Mouse (Mus musculus) midbrain, embryonic 12.5 days (tissue): ENCODE results near the gene Sectm1a. TPM values are rescaled to one million over a fixed set of nuclear protein-coding genes. Genes with fewer than 3 reads are reported as not detected.
"Not testable (repeated sequence)": the region's sequence is repeated elsewhere in the genome, so short reads cannot be mapped to it uniquely, and the experiment has no call there.

Experiments
- ATAC-seq: fragments of 200-750 bp; cut with Nextera tagmentation; 2 replicates; pipeline ENCODE4 v1.8.0; 2017; ENCODE audit warnings: low read depth, moderate TSS enrichment, moderate library complexity; ENCODE audit not compliant: low FRiP score
- H3K27ac ChIP-seq: fragments of 300-500 bp; sonication (generic); replicated peaks from 2 replicates; pipeline ENCODE4 v1.5.1; 2016; ENCODE audit warnings: mild to moderate bottlenecking
- H3K27me3 ChIP-seq: fragments of 300-500 bp; sonication (generic); 2 replicates; pipeline ENCODE4 v1.6.1; 2016; ENCODE audit warnings: mild to moderate bottlenecking
- H3K36me3 ChIP-seq: fragments of 300-500 bp; sonication (generic); 2 replicates; pipeline ENCODE4 v1.6.1; 2016
- H3K4me1 ChIP-seq: fragments of 300-500 bp; sonication (generic); 2 replicates; pipeline ENCODE4 v1.6.1; 2016
- H3K4me2 ChIP-seq: fragments of 300-500 bp; sonication (generic); replicated peaks from 2 replicates; pipeline ENCODE4 v1.6.1; 2016; ENCODE audit warnings: mild to moderate bottlenecking, moderate library complexity
- H3K4me3 ChIP-seq: fragments of 300-500 bp; sonication (generic); 2 replicates; pipeline ENCODE4 v1.5.1; 2016; ENCODE audit warnings: mild to moderate bottlenecking
- H3K9ac ChIP-seq: fragments of 300-500 bp; sonication (generic); replicated peaks from 2 replicates; pipeline ENCODE4 v1.6.1; 2016; ENCODE audit warnings: mild to moderate bottlenecking, moderate library complexity
- H3K9me3 ChIP-seq: fragments of 300-500 bp; sonication (generic); 2 replicates; pipeline ENCODE4 v1.6.1; 2016; ENCODE audit warnings: mild to moderate bottlenecking
- WGBS: fragments of 180-500 bp; shearing (Covaris S2); methylation state at CpG from one replicate; pipeline ENCODE4 v1.1.7; 2016; 5-methylcytosine and 5-hydroxymethylcytosine counted together
- polyA plus RNA-seq: library from polyadenylated mRNA; unstranded; fragments of >200 nt; fragmentation: Nextera tagmentation; extraction: Ambion mirVana; gene quantifications from 2 replicates; pipeline ENCODE4 v1.2.1, GENCODE M21; 2016

Sectm1a gene
- polyA plus RNA-seq, 1 experiment from 2014 or later = not detected

DNA sequence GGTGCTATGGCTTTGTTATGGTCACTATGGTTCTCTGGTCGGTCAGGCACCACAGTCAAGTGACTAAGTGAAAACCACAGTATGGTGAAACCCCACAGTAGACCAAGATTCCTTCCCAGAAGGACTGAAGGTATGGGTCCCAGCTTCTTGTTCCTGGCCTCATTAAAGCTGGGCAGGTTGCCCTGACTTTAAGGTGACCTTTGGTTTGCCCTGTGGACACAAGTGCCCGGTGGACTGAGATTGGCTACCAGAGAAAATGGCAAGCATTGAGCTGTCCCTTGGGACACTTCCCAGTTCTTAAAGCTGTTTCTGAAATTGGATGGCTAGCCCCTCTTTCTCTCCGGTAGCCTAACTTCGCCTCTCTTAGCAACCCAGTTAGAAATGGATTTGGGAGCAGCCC lies 22.1 kb downstream of the Sectm1a start:
- Histone ChIP-seq H3K27ac (no peak overlapping the region), H3K4me2 (no peak overlapping the region), H3K4me1 (no peaks in the 10 kb centered on the region), H3K9me3 (no peaks in the 10 kb centered on the region), H3K9ac (no peak overlapping the region), H3K27me3 (peaks cover 8% of the 10 kb centered on the region; the same call in 1 of the 2 replicates), H3K36me3 (no peaks in the 10 kb centered on the region), H3K4me3 (no peak overlapping the region)
- WGBS = 92% methylated on average over 4 of the region's 4 CpGs
- ATAC-seq = no peak

DNA sequence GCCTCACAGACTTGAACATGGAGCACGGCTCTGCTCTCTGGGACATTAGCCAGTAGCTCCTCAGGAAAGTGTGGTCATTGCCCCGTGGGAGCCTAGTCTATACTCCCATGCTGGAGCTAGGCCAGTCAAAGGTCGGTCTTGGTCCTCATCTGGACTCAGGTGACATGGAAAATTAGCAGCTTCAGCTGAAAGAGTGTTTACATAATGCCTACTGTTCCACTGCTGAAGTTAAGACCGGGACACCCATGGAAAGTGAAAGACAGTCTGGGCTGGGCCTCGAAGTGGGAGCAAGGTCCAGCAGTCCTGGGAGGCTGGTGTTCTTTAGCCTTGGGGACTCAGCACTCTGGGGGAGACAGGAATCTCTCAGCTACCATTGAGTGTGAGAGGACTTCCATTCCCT lies 22.9 kb downstream of the Sectm1a start:
- Histone ChIP-seq H3K4me2 (no peak overlapping the region), H3K9me3 (no peaks in the 10 kb centered on the region), H3K27me3 (peaks cover 9% of the 10 kb centered on the region; the same call in 1 of the 2 replicates), H3K27ac (no peak overlapping the region), H3K36me3 (no peaks in the 10 kb centered on the region), H3K4me1 (no peaks in the 10 kb centered on the region), H3K4me3 (no peak overlapping the region), H3K9ac (no peak overlapping the region)
- WGBS = 84% methylated on average over 5 of the region's 5 CpGs
- ATAC-seq = no peak

DNA sequence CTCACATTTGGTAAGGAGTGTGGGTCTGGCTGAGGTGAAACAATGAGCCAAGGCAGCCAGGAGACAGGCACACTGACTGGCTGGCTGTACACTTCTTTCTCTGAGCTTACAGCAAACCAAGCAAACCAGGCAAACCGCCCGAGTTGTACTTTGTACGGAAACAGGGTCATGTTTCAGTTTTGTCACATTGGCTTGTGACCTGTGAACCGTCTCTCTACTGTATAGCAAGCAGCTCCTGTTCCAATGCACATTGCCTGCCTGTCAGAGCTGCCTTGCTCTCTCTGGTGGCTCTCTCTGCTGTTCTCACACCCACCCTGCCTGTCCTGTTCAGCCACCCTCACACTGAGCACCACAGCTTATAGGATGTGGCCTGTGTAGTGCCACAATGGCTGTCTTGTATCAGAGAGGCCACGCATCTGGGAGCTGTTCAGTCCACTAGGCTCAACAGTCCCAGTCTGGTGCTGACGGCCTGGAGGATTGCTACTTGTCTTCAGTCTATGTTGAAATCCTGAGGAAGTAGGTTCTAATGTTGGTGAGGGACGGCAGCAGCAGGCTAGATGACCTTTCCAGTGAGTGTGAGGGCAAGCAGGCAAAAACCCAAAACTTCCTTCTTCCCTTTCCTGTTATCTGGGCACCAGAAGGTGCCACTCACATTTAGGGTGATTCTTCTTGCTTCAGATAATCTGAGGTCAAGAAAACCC lies 24.3 kb downstream of the Sectm1a start:
- Histone ChIP-seq H3K4me2 (no peak overlapping the region), H3K4me3 (no peak overlapping the region), H3K9me3 (no peaks in the 10 kb centered on the region), H3K36me3 (no peaks in the 10 kb centered on the region), H3K27me3 (peaks cover 6% of the 10 kb centered on the region; the same call in 1 of the 2 replicates), H3K4me1 (no peaks in the 10 kb centered on the region), H3K9ac (no peak overlapping the region), H3K27ac (no peak overlapping the region)
- no peak for ATAC-seq
- WGBS = 80% methylated on average over 7 of the region's 7 CpGs

DNA sequence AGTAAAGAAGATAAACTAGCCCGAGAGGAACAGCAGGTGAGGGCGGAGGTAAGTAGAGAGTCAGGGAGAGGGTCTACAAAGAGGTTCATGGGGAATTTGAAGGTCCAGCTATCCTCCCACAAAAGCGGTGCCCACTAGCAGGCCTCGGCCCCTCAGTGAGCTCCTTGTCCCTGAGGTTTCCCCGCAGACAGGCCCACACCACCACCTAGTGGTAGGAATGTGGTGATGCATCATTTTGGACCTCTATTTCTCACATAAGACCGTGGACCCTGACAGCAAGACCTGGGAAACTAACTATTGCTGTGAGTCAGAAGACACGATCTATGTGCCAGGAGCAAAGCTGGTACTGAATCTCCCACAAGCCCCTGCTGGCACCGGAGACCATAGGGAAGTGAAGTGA lies 27.5 kb downstream of the Sectm1a start:
- Histone ChIP-seq H3K9me3 (no peaks in the 10 kb centered on the region), H3K4me3 (no peak overlapping the region), H3K27me3 (peaks cover 6% of the 10 kb centered on the region; the same call in 1 of the 2 replicates), H3K4me2 (no peak overlapping the region), H3K9ac (no peak overlapping the region), H3K27ac (no peak overlapping the region), H3K36me3 (no peaks in the 10 kb centered on the region), H3K4me1 (no peaks in the 10 kb centered on the region)
- no peak for ATAC-seq
- 17% methylated on average over 8 of the region's 8 CpGs for whole genome bisulfite sequencing

DNA sequence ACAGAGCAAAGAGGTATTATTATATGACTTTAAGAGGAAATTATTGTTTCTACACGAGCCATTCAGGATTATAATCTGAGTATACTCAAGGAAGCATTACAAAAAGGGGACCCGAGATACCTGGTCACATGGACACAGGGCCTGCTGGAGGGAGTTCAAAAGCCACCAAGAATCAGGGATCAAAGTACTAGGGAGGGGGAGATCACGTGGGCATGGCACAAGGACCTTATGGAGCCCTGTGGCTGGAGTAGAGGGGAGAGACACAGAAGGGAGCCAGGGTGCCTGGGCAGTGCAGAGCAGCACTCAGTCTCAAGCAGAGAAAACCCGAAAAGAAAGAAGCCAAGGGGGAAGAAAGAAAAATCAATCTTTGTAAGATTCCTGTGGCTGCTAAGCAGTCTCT lies 28.6 kb downstream of the Sectm1a start:
- Histone ChIP-seq H3K4me1 (no peaks in the 10 kb centered on the region), H3K4me2 (no peak overlapping the region), H3K4me3 (no peak overlapping the region), H3K9me3 (no peaks in the 10 kb centered on the region), H3K27ac (no peak overlapping the region), H3K27me3 (peaks cover 6% of the 10 kb centered on the region; the same call in 1 of the 2 replicates), H3K36me3 (no peaks in the 10 kb centered on the region), H3K9ac (no peak overlapping the region)
- WGBS = 71% methylated on average over 4 of the region's 4 CpGs
- ATAC-seq = no peak

DNA sequence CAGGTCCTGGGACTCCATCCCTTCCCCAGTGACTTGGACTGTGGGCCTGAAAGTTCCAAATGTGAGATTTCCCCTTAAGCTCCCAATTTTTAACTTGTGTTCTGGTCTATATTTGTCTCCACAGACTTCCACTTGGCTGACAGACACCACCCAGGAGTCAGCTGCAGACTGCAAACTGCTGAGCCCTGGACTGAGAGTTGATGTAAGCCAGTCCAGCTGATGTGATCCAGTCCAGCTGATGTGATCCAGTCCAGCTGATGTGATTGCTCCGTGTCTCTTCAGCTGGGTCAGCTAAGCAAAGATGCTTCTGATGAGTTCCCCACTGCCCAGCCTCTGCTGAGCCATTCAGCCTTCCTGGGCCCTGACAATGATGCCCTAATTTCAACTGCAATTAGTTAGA lies 29.2 kb downstream of the Sectm1a start:
- H3K27me3 ChIP-seq = peaks cover 6% of the 10 kb centered on the region; the same call in 1 of the 2 replicates
- H3K27ac ChIP-seq = no peak overlapping the region
- no peaks in the 10 kb centered on the region for H3K9me3 ChIP-seq
- H3K4me3 ChIP-seq = no peak overlapping the region
- H3K9ac ChIP-seq = no peak overlapping the region
- 59% methylated on average over 1 of the region's 1 CpGs for WGBS
- no peaks in the 10 kb centered on the region for H3K4me1 ChIP-seq
- no peak overlapping the region for H3K4me2 ChIP-seq
- ATAC-seq = no peak
- no peaks in the 10 kb centered on the region for H3K36me3 ChIP-seq

DNA sequence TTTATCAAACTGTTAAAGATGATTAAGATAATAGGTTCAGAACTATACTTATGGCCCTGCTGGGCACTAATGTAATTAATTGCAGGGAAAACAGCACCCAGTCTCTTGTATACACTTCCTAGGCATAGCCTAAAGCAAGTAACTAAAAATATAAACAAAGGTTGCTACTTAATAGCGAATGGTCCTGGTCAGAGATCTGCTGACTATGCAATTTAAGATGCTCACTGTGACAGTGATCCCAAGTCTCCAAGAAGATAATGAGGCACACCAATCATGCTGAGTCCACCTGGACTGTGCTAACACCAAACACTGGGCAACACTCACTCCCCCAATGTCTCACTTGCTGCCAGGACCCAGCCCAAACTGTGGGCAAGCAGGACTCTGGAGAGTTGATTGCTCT lies 31.2 kb downstream of the Sectm1a start:
- WGBS = 74% methylated on average over 1 of the region's 1 CpGs
- no peaks in the 10 kb centered on the region for H3K36me3 ChIP-seq
- no peaks in the 10 kb centered on the region for H3K9me3 ChIP-seq
- no peak overlapping the region for H3K9ac ChIP-seq
- H3K4me3 ChIP-seq = no peak overlapping the region
- H3K27me3 ChIP-seq = peaks cover 6% of the 10 kb centered on the region; the same call in 1 of the 2 replicates
- no peaks in the 10 kb centered on the region for H3K4me1 ChIP-seq
- ATAC-seq = no peak
- H3K27ac ChIP-seq = no peak overlapping the region
- no peak overlapping the region for H3K4me2 ChIP-seq

DNA sequence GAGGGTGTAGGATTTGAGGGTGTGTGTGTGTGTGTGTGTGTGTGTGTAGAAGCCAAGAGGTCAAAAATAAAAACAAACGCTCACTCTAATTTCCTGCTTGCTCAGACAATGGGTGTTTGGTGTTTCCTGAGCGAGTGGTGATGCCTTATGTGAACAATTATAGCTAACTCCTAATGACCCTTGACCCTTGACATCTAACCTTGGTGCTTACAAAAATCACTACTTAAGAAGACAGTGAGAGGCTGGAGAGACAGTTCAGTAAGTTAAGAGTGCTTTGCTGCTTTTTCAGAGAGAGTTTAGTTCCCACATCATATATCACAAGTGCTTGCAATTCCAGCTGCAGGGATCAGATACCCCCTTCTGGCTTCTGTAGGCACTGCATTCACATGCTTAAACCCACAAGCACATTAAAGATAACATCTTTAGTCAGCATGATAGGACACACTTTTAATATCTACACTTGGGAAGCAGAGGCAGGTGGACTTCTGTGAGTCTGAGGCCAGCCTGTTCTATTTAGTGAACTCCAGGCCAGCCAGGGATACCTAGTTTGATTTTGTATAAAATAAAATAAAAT lies 33.1 kb downstream of the Sectm1a start:
- no peak overlapping the region for H3K9ac ChIP-seq
- no peaks in the 10 kb centered on the region for H3K36me3 ChIP-seq
- H3K4me2 ChIP-seq = no peak overlapping the region
- no peak for ATAC-seq
- H3K27ac ChIP-seq = no peak overlapping the region
- no peaks in the 10 kb centered on the region for H3K4me1 ChIP-seq
- H3K27me3 ChIP-seq = no peaks in the 10 kb centered on the region
- no peak overlapping the region for H3K4me3 ChIP-seq
- H3K9me3 ChIP-seq = no peaks in the 10 kb centered on the region
- 72% methylated on average over 2 of the region's 2 CpGs for WGBS

DNA sequence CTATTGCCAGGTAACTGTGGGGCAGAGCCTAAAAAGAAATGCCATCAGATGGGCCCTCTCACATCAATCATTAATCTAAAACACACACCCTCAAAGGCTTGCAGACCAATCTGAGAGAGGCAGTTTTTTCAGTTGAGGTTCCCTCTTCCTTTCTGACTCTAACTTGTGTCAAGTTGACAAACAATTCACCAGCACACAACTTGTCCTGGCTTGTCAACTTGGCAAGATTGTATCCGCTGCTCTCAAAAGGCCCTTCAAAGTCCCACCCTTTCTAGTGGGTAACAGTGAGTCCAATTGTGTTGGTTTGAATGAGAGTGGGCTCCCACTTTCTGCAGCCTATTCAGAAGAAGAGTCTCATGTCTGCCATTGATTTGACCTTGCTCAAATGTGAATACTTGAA lies 35.7 kb downstream of the Sectm1a start:
- Histone ChIP-seq H3K4me3 (no peak overlapping the region), H3K36me3 (no peaks in the 10 kb centered on the region), H3K27ac (no peak overlapping the region), H3K4me2 (no peak overlapping the region), H3K9me3 (no peaks in the 10 kb centered on the region), H3K27me3 (no peaks in the 10 kb centered on the region), H3K4me1 (no peaks in the 10 kb centered on the region), H3K9ac (no peak overlapping the region)
- ATAC-seq = no peak
- 58% methylated on average over 1 of the region's 1 CpGs for WGBS

DNA sequence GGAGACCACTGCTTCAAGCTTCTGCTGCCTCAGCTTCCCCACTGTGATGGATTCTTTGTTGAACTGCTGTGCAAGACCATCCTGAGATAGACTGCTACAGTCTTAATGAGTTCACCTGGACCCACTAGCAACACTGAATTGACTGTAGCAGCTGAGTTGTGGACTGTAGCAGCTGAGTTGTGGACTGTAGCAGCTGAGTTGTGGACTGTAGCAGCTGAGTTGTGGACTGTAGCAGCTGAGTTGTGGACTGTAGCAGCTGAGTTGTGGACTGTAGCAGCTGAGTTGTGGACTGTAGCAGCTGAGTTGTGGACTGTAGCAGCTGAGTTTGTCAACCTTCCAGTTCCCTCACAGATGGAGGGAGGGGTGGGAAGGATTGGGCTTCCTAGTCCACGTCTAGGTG lies 38.0 kb downstream of the Sectm1a start:
- not testable (repeated sequence) for H3K4me2 ChIP-seq, ATAC-seq, H3K27ac ChIP-seq, H3K36me3 ChIP-seq, H3K4me3 ChIP-seq, H3K9me3 ChIP-seq, H3K9ac ChIP-seq, H3K27me3 ChIP-seq, H3K4me1 ChIP-seq
- 55% methylated on average over 1 of the region's 1 CpGs for WGBS

DNA sequence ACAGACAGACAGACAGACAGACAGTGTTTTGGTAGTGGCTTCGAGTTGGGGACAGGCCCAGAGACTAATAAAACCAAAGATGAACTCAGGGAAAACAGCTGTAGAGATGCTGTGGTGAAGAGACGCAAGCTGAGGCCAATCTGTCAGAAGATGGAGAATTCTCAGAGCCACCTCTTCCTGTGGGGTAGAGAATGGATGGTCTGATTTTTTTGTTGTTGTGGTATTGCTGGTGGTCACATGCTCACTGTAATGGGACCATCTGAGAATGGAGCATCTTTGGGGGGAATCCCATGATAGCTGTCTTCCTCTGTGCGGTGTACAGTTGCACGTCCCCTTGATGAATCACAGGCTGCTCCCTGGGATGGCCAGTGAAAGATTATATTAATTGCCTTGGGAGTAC lies 38.5 kb downstream of the Sectm1a start:
- H3K27ac ChIP-seq = no peak overlapping the region
- H3K27me3 ChIP-seq = no peaks in the 10 kb centered on the region
- H3K4me3 ChIP-seq = no peak overlapping the region
- WGBS = 82% methylated on average over 4 of the region's 4 CpGs
- H3K4me1 ChIP-seq = no peaks in the 10 kb centered on the region
- H3K9ac ChIP-seq = no peak overlapping the region
- H3K36me3 ChIP-seq = no peaks in the 10 kb centered on the region
- no peak overlapping the region for H3K4me2 ChIP-seq
- no peaks in the 10 kb centered on the region for H3K9me3 ChIP-seq
- ATAC-seq = no peak

DNA sequence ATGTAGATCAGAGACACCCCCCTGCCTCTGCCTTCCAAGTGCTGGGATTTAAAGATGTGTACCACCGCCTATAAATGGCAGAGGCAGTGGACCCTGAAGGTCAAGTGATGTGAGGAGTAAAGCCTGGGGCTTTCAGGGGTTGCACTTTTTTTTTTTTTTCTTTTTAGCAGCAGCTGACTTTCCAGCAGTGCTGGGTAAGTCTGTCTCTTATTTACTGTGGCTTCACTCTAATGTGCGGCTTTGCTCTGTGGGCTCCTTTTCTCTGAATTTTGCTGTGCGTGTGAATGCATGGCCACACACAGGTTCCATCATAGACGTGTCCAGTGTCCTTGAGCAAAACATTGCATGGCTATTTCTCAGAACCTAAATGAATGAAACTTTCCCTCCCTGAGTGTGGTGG lies 39.4 kb downstream of the Sectm1a start:
- no peak for ATAC-seq
- Histone ChIP-seq H3K36me3 (no peaks in the 10 kb centered on the region), H3K27me3 (no peaks in the 10 kb centered on the region), H3K4me1 (no peaks in the 10 kb centered on the region), H3K4me2 (no peak overlapping the region), H3K27ac (no peak overlapping the region), H3K9me3 (no peaks in the 10 kb centered on the region), H3K4me3 (no peak overlapping the region), H3K9ac (no peak overlapping the region)
- WGBS = 74% methylated on average over 4 of the region's 4 CpGs

DNA sequence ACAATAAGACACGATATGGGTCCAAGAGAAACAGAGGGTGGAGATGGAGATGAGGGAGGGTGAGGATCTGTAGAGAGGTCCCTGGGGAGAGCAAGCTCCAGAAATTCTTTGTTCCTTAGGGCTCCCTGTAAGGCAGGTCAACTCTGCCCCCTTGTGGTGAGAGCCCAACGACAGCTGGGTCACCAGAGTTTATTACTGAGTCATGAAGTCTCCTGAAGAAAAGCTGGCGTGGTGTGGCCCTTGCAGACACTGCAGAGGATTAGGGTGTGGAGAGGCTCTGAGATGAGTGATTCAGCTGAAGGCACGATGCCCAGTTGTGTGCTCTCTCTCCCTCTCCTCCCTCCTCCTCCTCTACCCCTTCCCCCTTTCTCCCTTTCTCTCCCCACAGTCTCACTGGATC lies 39.8 kb downstream of the Sectm1a start:
- Histone ChIP-seq H3K4me1 (no peaks in the 10 kb centered on the region), H3K4me3 (no peak overlapping the region), H3K27me3 (no peaks in the 10 kb centered on the region), H3K9me3 (no peaks in the 10 kb centered on the region), H3K36me3 (no peaks in the 10 kb centered on the region), H3K9ac (no peak overlapping the region), H3K4me2 (no peak overlapping the region), H3K27ac (no peak overlapping the region)
- WGBS = 6% methylated on average over 4 of the region's 4 CpGs
- ATAC-seq = no peak
